Mouse (Mus musculus) liver, embryonic 15.5 days (tissue): ENCODE measurements around the gene St7. TPM values are rescaled to one million over a fixed set of nuclear protein-coding genes. Genes with fewer than 3 reads are reported as not detected.

Source experiments
- ATAC-seq: fragments of 200-750 bp; cut with Nextera tagmentation; 2 replicates; pipeline ENCODE4 v1.8.0; 2017; ENCODE audit warnings: moderate number of reproducible peaks, mild to moderate bottlenecking, moderate library complexity; ENCODE audit not compliant: insufficient read depth
- H3K27ac ChIP-seq: fragments of 300-500 bp; sonication (generic); replicated peaks from 2 replicates; pipeline ENCODE4 v1.5.1; 2015; ENCODE audit warnings: mild to moderate bottlenecking, inconsistent platforms
- H3K27me3 ChIP-seq: fragments of 300-500 bp; sonication (generic); 2 replicates; pipeline ENCODE4 v1.6.1; 2015; ENCODE audit warnings: mild to moderate bottlenecking, inconsistent platforms
- H3K36me3 ChIP-seq: fragments of 300-500 bp; sonication (generic); replicated peaks from 2 replicates; pipeline ENCODE4 v1.6.1; 2015; ENCODE audit warnings: moderate library complexity, mild to moderate bottlenecking, inconsistent platforms
- H3K4me1 ChIP-seq: fragments of 300-500 bp; sonication (generic); replicated peaks from 2 replicates; pipeline ENCODE4 v1.6.1; 2015; ENCODE audit warnings: inconsistent platforms
- H3K4me2 ChIP-seq: fragments of 300-500 bp; sonication (generic); 2 replicates; pipeline ENCODE4 v1.6.1; 2015; ENCODE audit warnings: moderate library complexity, mild to moderate bottlenecking, inconsistent platforms
- H3K4me3 ChIP-seq: fragments of 300-500 bp; sonication (generic); replicated peaks from 2 replicates; pipeline ENCODE4 v1.5.1; 2015; ENCODE audit warnings: mild to moderate bottlenecking, inconsistent platforms
- H3K9ac ChIP-seq: fragments of 300-500 bp; sonication (generic); 2 replicates; pipeline ENCODE4 v1.6.1; 2015; ENCODE audit warnings: moderate library complexity, mild to moderate bottlenecking, inconsistent platforms
- H3K9me3 ChIP-seq: fragments of 300-500 bp; sonication (generic); replicated peaks from 2 replicates; pipeline ENCODE4 v1.6.1; 2016; ENCODE audit warnings: inconsistent platforms
- WGBS: fragments of 180-500 bp; shearing (Covaris S2); methylation state at CpG from one replicate; pipeline ENCODE4 v1.1.7; 2015; ENCODE audit warnings: mixed read lengths; ENCODE audit not compliant: insufficient replicate concordance; 5-methylcytosine and 5-hydroxymethylcytosine counted together
- polyA plus RNA-seq: library from polyadenylated mRNA; unstranded; fragments of >200 nt; fragmentation: Nextera tagmentation; extraction: Ambion mirVana; gene quantifications from 2 replicates; pipeline ENCODE4 v1.2.1, GENCODE M21; 2015

St7 gene
- polyA plus RNA-seq, 1 experiment from 2014 or later: 9.7 TPM

- Histone ChIP-seq H3K27me3 (no peaks in the 10 kb centered on the region), H3K4me1 (peaks cover 14% of the 10 kb centered on the region), H3K36me3 (peaks cover 4% of the 10 kb centered on the region; the same call in 1 of the 2 replicates), H3K9ac (no peak overlapping the region), H3K27ac (no peak overlapping the region), H3K4me2 (no peak overlapping the region), H3K9me3 (no peaks in the 10 kb centered on the region), H3K4me3 (no peak overlapping the region)
- WGBS: 45% methylated on average over 1 of the region's 1 CpGs
- ATAC-seq: peak; percentile 78
Measured at GRCm38 (mm10) chr6:17824735-17825134, 132.0 kb downstream of the St7 start.

DNA sequence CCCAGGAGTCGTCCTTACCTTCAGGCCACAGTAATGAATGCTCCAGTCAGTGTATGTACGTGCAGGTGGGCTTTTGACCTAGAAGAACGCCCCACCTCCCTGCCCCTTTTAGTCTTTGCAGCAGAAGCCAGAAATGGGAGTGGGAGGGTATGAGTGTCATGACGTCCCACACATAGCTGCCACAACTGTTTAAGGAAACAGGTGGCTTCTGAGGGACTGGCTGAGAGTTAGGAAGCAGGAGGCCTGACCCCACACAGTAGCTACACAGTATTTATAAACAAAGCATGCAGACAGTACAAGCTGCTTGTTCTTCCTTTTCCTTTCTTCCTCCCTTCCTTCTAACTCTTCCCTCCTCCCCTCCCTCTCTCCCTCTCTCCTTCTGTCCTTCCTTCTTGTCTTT, 135.6 kb downstream of the St7 start:
- 60% methylated on average over 4 of the region's 4 CpGs for WGBS
- Histone ChIP-seq H3K9ac (no peak overlapping the region), H3K4me2 (no peak overlapping the region), H3K4me3 (no peak overlapping the region), H3K27ac (no peak overlapping the region), H3K9me3 (no peaks in the 10 kb centered on the region), H3K27me3 (no peaks in the 10 kb centered on the region), H3K4me1 (peaks cover 20% of the 10 kb centered on the region), H3K36me3 (peaks cover 4% of the 10 kb centered on the region; the same call in 1 of the 2 replicates)
- ATAC-seq: no peak

- Histone ChIP-seq H3K4me1 (peaks cover 7% of the 10 kb centered on the region; the same call in 1 of the 2 replicates), H3K9me3 (no peaks in the 10 kb centered on the region), H3K9ac (no peak overlapping the region), H3K4me2 (no peak overlapping the region), H3K36me3 (peaks cover 4% of the 10 kb centered on the region; the same call in 1 of the 2 replicates), H3K27me3 (no peaks in the 10 kb centered on the region), H3K27ac (no peak overlapping the region), H3K4me3 (no peak overlapping the region)
- ATAC-seq: no peak
- 54% methylated on average over 1 of the region's 1 CpGs for WGBS
Measured at GRCm38 (mm10) chr6:17829981-17830380, 137.2 kb downstream of the St7 start.

GRCm38 (mm10) chr6:17834493-17834892, 141.8 kb downstream of the St7 start:
- no peak overlapping the region for H3K4me3 ChIP-seq
- no peaks in the 10 kb centered on the region for H3K27me3 ChIP-seq
- no peak overlapping the region for H3K4me2 ChIP-seq
- H3K4me1 ChIP-seq: peaks cover 6% of the 10 kb centered on the region; the same call in 1 of the 2 replicates
- H3K9ac ChIP-seq: no peak overlapping the region
- 25% methylated on average over 7 of the region's 7 CpGs for WGBS
- no peak overlapping the region for H3K27ac ChIP-seq
- H3K9me3 ChIP-seq: no peaks in the 10 kb centered on the region
- ATAC-seq: no peak
- no peaks in the 10 kb centered on the region for H3K36me3 ChIP-seq

DNA sequence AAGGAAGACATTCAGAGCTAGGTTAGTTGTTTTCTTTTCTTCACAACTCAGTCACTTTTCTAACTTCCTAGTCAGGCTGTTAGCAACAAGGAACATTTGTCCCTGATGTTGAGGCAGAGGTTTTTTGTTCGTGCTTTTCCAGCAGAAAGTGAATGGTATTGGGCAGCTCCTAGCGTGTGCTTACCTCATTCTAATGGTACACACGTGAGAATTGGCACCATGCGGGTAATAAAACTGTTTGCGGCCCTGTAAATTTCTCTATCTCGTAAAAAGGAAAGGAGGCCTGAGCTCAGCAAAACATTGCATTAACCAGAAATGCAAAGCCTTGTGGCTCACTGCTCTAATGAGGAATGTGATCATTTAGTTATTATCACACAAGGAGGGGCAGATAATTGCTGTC, 143.0 kb downstream of the St7 start:
- no peak for ATAC-seq
- 78% methylated on average over 6 of the region's 6 CpGs for WGBS
- no peak overlapping the region for H3K4me2 ChIP-seq

DNA sequence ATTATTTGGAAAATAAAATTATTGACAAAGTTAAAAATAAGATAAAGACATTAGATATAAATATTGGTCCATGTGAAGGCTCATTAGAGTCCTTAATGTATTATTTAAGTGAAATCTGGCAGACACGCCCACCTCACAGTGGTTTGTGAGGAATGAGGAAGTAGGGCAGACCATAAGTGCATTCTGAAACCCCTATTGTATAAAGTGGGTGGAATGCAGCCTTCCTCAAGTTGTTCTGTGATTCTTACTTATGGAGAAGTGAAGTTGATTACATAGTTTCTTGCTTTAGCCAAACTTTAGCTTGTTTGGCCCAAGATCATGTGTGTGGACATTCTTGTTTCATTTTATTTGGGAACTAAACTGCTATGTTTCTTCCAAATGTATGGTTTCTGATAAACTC, 144.9 kb downstream of the St7 start:
- no peaks in the 10 kb centered on the region for H3K36me3 ChIP-seq
- H3K4me3 ChIP-seq: no peak overlapping the region
- H3K4me1 ChIP-seq: no peaks in the 10 kb centered on the region
- H3K27me3 ChIP-seq: no peaks in the 10 kb centered on the region
- H3K4me2 ChIP-seq: no peak overlapping the region
- H3K9ac ChIP-seq: no peak overlapping the region
- no peak for ATAC-seq
- H3K27ac ChIP-seq: no peak overlapping the region
- H3K9me3 ChIP-seq: no peaks in the 10 kb centered on the region
- WGBS: 43% methylated on average over 1 of the region's 1 CpGs

More for the DNA sequence above, 143.0 kb downstream of the St7 start:
- no peak overlapping the region for H3K4me3 ChIP-seq
- H3K36me3 ChIP-seq: no peaks in the 10 kb centered on the region
- H3K27ac ChIP-seq: no peak overlapping the region
- H3K9ac ChIP-seq: no peak overlapping the region
- no peaks in the 10 kb centered on the region for H3K9me3 ChIP-seq
- H3K27me3 ChIP-seq: no peaks in the 10 kb centered on the region
- no peaks in the 10 kb centered on the region for H3K4me1 ChIP-seq

DNA sequence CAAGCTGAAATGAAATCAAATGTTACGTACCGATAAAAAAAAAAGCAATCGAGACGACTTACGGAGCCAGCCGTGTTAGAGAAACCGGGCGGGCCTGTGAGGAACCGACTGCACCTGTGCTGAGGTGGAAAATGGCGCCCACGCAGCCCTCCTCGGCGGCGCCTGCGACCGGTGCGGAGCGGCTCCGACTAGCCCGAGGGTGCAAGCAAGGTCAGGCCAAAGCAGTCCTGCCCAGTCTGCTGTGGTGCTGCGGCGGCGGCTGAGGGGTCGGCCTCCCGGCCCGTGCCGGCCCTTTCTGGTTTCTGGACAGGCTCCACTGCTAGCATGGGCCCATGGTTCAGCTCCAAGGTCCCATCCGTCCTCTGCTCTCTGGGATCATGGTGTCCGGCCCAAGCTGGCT, 147.7 kb downstream of the St7 start:
- Histone ChIP-seq H3K9ac (no peak overlapping the region), H3K27me3 (no peaks in the 10 kb centered on the region), H3K36me3 (no peaks in the 10 kb centered on the region), H3K27ac (no peak overlapping the region), H3K4me1 (no peaks in the 10 kb centered on the region), H3K4me3 (no peak overlapping the region), H3K9me3 (no peaks in the 10 kb centered on the region), H3K4me2 (no peak overlapping the region)
- no peak for ATAC-seq
- WGBS: 82% methylated on average over 29 of the region's 29 CpGs

DNA sequence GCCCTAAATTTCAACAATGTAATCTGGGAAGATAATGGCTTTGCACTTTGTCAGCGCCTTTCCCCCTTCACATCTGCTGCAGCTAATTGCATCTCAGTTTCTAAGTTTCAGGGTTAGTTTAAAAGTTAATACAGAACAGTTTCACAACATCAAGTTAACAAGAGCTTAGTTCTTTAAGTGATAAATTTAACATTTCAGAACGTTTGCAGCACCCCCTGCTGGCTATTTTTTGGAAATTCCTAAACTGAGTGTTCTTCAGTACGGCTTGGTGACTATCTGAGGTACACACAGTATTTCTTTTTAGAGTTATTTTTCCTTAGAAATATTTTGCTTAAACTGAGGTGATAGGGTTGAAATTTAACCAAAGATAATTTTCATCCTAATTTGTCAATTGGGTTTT, 150.0 kb downstream of the St7 start:
- no peak overlapping the region for H3K27ac ChIP-seq
- no peaks in the 10 kb centered on the region for H3K9me3 ChIP-seq
- no peaks in the 10 kb centered on the region for H3K36me3 ChIP-seq
- H3K4me1 ChIP-seq: no peaks in the 10 kb centered on the region
- no peak overlapping the region for H3K4me2 ChIP-seq
- H3K4me3 ChIP-seq: no peak overlapping the region
- no peaks in the 10 kb centered on the region for H3K27me3 ChIP-seq
- ATAC-seq: no peak
- 29% methylated on average over 3 of the region's 3 CpGs for WGBS
- no peak overlapping the region for H3K9ac ChIP-seq

GRCm38 (mm10) chr6:17851316-17851715, 158.6 kb downstream of the St7 start:
- WGBS: 73% methylated on average over 2 of the region's 2 CpGs
- Histone ChIP-seq H3K9ac (no peak overlapping the region), H3K4me1 (no peaks in the 10 kb centered on the region), H3K4me2 (no peak overlapping the region), H3K27ac (no peak overlapping the region), H3K27me3 (no peaks in the 10 kb centered on the region), H3K4me3 (no peak overlapping the region), H3K36me3 (0 out of 2 replicates have a peak, but pooled peaks cover 3% of the 10 kb centered on the region), H3K9me3 (no peaks in the 10 kb centered on the region)
- ATAC-seq: no peak

- 70% methylated on average over 5 of the region's 5 CpGs for WGBS
- Histone ChIP-seq H3K9ac (no peak overlapping the region), H3K27me3 (no peaks in the 10 kb centered on the region), H3K4me1 (no peaks in the 10 kb centered on the region), H3K4me2 (no peak overlapping the region), H3K4me3 (no peak overlapping the region), H3K27ac (no peak overlapping the region), H3K36me3 (0 out of 2 replicates have a peak, but pooled peaks cover 3% of the 10 kb centered on the region), H3K9me3 (no peaks in the 10 kb centered on the region)
- no peak for ATAC-seq
Measured at GRCm38 (mm10) chr6:17853587-17854274, 161.0 kb downstream of the St7 start.

GRCm38 (mm10) chr6:17855616-17856015, 162.9 kb downstream of the St7 start:
- Histone ChIP-seq H3K9ac (no peak overlapping the region), H3K36me3 (0 out of 2 replicates have a peak, but pooled peaks cover 3% of the 10 kb centered on the region), H3K27me3 (no peaks in the 10 kb centered on the region), H3K9me3 (no peaks in the 10 kb centered on the region), H3K4me3 (no peak overlapping the region), H3K4me2 (no peak overlapping the region), H3K27ac (no peak overlapping the region), H3K4me1 (no peaks in the 10 kb centered on the region)
- WGBS: 78% methylated on average over 2 of the region's 2 CpGs
- no peak for ATAC-seq

DNA sequence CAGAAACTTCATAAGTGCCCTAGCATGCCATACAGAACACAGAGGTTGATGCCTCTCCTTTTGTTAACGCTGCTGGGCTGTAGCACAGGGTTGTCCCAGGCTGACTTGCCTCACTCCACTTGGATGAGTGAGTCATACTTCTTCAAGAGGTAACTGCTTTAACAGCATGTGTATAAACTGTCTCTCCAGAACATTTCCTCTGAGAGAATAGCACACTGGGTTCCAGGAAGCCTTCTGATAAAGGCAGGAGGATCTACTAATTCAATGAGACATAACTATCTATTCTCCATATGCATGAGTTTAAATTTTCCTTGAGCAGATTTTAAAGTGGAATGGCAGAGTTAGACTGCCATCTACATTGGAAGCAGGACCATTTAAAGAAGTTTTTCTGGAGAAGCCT, 166.8 kb downstream of the St7 start:
- H3K4me2 ChIP-seq: no peak overlapping the region
- H3K27ac ChIP-seq: no peak overlapping the region
- no peak overlapping the region for H3K9ac ChIP-seq
- ATAC-seq: no peak
- 0 out of 2 replicates have a peak, but pooled peaks cover 3% of the 10 kb centered on the region for H3K36me3 ChIP-seq
- no peaks in the 10 kb centered on the region for H3K4me1 ChIP-seq
- H3K9me3 ChIP-seq: no peaks in the 10 kb centered on the region
- H3K27me3 ChIP-seq: no peaks in the 10 kb centered on the region
- no peak overlapping the region for H3K4me3 ChIP-seq
- WGBS: 69% methylated on average over 1 of the region's 1 CpGs
